Mouse (Mus musculus): Measurements from ENCODE around the gene Vwa5b1.

Vwa5b1 gene

GRCm38 (mm10) chr4:138524769-138525168 is 110.9 kb downstream of the Vwa5b1 start:
- DNase-seq = peak in 1 of 2 experiments; percentile 41

GRCm38 (mm10) chr4:138523775-138524174 is 111.9 kb downstream of the Vwa5b1 start:
- DNase-seq = no peak

- DNase-seq = no peak
Observed at GRCm38 (mm10) chr4:138522296-138522695, 113.4 kb downstream of the Vwa5b1 start.

- DNase-seq = peak; percentile 49 to 71
Observed at GRCm38 (mm10) chr4:138517153-138517789, 118.4 kb downstream of the Vwa5b1 start.

- peak; percentile 88 to 90 for DNase-seq
Observed at GRCm38 (mm10) chr4:138516448-138516847, 119.2 kb downstream of the Vwa5b1 start.
